Mouse (Mus musculus): ENCODE results near the gene Cst11.

- TF ChIP-seq CTCF (IDR thresholded peaks at IDR 0.05; ENCODE audit: low read depth, low read length) (no peak), EP300 (IDR thresholded peaks at IDR 0.05; ENCODE audit: insufficient read depth, low read depth, low read length) (no peak), POLR2A (IDR thresholded peaks at IDR 0.05; ENCODE audit: insufficient read depth, low read length) (no peak)
Observed at GRCm38 (mm10) chr2:148763648-148764388, 7.5 kb downstream of the Cst11 start.

All from ES-Bruce4 (cell line).